Mouse (Mus musculus): Measurements from ENCODE around the gene Eef2k. TPM values are rescaled to one million over a fixed set of nuclear protein-coding genes. Genes with fewer than 3 reads are reported as not detected.
"Not testable (repeated sequence)": the region's sequence is repeated elsewhere in the genome, so short reads cannot be mapped to it uniquely, and the experiment has no call there.

The Eef2k gene
- total RNA-seq, 2 experiments from 2014 or later: 11.1 to 26.1 TPM

DNA sequence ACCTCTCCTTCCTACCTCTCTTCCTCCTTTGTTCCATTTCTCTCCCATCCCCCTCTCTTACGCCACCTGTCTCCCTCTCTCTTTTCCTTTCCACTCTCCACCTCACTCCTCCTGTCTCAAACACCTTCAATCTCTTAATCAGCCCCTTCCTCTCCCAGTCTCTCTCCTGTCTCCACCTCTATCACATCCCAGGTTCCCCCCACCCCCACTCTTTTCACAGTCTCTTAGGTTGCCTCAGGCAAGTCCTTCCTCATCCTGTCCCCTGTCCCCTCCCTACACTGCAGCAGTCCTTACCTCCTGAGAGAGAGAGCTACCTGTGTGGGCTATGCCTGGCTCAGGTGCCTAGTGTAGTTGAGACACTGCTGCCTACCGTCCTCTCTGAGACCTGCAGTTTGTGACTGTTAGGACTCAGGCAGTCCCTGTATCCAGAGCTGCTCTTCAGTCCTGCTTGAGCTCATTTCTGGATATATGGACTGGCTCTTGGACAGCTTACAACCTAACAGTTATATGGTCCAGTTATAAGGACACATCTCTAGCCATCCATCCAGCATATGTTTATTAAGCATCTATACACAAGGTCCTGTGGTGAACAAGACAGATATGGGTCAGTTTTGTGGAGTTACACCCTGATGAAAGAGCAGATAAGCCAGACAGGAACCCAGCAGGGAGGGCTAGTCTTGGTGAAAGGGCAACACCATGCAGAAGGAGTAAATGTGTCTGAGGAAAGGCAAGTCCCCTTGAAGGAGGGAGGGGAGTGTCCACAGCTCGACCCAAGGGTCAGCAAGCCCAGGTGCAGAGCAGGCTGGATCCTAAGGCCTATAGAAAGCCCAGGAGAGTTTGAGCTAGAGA, 33.1 kb downstream of the Eef2k start:
- peak; percentile 48 for ATAC-seq (ENCODE audit: poor library complexity, severe bottlenecking)

- no peak for ATAC-seq (ENCODE audit: poor library complexity, severe bottlenecking)
Observed at GRCm38 (mm10) chr7:120878271-120878670, 35.6 kb downstream of the Eef2k start.

DNA sequence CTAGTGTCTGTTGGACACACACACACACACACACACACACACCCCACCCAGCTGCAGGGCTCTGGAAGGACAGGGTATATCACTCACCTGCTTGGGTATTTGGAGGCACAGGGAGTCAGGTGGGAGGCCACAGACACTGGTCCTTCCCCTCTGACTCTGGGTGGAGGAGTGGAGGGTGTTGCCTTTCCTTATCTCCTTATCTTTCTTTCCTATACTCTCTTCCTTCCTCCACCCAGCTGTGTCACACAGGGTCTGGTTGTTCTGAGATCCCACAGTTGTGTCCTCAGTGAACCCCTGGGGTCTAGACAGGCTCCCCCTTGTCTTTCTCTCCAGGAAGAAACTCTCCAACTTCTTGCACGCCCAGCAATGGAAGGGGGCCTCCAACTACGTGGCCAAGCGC, 37.3 kb downstream of the Eef2k start:
- no peak for ATAC-seq (ENCODE audit: poor library complexity, severe bottlenecking)

GRCm38 (mm10) chr7:120880770-120881169, 38.1 kb downstream of the Eef2k start:
- no peak for ATAC-seq (ENCODE audit: poor library complexity, severe bottlenecking)

GRCm38 (mm10) chr7:120881451-120881850, 38.8 kb downstream of the Eef2k start:
- ATAC-seq (ENCODE audit: poor library complexity, severe bottlenecking): no peak

DNA sequence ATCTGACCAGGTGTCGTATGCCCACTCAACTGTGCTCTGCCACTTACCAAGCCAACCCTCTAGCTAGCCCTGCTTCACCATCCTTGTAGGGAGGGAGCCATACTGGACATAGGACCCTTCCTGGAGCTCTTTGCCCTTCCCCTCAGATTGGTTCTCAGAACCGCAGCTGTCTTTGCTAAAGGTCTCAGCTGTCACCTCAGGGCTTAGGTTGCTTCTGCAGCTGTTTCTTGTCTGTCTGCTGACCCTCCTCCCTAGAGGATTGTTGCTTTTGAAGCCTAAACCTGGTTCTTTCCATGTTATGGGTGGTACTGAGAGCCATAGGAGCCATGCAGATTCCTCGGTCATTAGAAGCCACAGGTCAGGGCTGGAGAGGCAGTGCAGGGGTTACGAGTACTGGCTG, 40.0 kb downstream of the Eef2k start:
- ATAC-seq (ENCODE audit: poor library complexity, severe bottlenecking): no peak

- ATAC-seq (ENCODE audit: poor library complexity, severe bottlenecking): peak; percentile 65
Observed at GRCm38 (mm10) chr7:120883523-120884290, 41.1 kb downstream of the Eef2k start.

DNA sequence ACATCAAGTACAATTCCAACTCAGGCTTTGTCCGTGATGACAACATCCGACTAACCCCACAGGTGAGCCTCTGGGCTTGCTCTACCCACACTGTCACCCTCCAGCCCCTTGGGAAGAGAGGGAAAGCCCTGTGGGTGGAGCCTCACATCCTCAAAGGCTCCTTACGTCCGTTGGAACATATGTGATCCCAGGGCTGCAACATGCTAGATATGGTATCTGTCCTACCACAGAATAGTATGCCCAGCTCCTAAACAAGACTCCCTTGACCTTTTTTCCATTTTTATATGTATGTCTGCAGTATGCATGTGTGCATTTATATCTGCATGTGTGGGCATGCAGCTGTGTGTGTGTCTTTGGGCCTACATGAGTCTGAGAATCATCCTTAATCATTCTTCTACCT, 42.1 kb downstream of the Eef2k start:
- no peak for ATAC-seq (ENCODE audit: poor library complexity, severe bottlenecking)

DNA sequence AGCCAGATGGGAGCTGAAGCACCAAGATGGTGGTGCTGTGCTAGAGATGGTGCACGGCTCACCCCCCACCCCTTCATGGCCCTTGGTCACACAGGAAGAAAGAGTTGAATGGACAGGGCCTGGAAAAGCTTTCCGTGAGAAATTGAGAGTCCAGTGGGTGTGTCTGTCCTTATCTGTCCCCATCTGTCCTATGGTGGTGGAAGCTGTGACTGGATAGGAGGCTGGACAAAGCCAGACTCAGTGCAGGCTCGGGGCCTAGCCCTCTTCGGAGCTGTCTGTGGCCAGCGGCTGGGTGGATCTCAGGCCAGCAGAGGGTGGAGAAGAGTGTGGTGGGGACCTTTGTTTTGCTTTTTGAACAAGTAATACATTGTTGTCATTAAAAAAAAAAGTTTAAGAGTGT, 50.5 kb downstream of the Eef2k start:
- no peak for ATAC-seq (ENCODE audit: poor library complexity, severe bottlenecking)

GRCm38 (mm10) chr7:120897054-120897453, 54.4 kb downstream of the Eef2k start:
- no peak for ATAC-seq (ENCODE audit: poor library complexity, severe bottlenecking)

GRCm38 (mm10) chr7:120897711-120898335, 55.2 kb downstream of the Eef2k start:
- ATAC-seq (ENCODE audit: poor library complexity, severe bottlenecking): no peak

DNA sequence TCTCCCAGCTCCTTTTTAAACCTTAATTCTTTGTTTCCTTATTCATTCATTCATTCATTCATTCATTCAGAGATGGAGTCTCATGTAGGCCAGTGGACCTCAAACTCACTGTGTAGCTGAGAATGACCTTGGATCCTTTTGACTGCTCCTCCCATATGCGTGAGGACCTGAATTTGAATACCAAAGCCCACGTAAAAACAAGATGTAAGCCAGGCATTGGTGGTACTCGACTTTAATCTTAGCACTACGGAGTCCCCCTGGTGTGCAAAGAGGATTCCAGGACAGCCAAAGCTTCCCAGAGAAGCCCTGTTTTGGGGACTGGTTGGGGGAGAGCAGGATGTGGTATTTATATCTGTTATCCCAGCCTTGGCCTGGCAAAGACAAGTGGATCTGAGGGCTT, 57.6 kb downstream of the Eef2k start:
- ATAC-seq (ENCODE audit: poor library complexity, severe bottlenecking): no peak

- peak; percentile 90 for ATAC-seq (ENCODE audit: poor library complexity, severe bottlenecking)
Observed at GRCm38 (mm10) chr7:120901701-120902100, 59.1 kb downstream of the Eef2k start.

DNA sequence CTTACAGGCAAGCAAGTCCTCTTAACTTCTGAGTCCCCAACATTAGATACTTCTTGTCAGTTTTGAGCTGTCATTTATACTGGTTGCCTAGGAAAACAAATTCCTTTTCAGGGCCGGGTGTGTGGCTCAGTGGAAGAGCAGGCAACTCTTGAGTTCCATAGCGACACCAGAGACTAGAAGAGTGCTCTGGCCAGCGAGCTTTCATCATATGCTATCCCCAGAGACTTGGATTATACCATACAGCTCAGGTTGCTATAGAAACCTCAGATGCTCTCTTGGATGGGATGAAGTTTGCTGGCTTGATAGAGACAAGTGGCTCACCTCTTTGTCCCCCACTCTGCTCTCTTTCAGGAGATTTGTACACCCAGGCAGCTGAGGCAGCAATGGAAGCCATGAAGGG, 60.3 kb downstream of the Eef2k start:
- ATAC-seq (ENCODE audit: poor library complexity, severe bottlenecking): no peak

- ATAC-seq (ENCODE audit: poor library complexity, severe bottlenecking): not testable (repeated sequence)
Observed at GRCm38 (mm10) chr7:120910172-120910571, 67.5 kb downstream of the Eef2k start.

DNA sequence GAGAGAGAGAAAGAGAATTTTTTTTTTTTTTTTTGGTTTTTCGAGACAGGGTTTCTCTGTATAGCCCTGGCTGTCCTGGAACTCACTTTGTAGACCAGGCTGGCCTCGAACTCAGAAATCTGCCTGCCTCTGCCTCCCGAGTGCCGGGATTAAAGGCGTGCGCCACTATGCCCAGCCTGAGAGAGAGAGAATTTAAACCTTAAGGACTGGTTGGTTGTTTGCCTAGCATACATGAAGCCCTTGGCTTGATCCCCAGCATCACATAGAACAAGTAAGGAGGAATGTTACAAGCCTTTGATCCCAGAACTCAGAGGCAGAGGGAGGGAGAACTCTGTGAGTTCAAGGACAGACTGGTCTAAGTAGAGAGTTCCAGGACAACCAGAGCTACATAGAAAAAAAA, 68.6 kb downstream of the Eef2k start:
- ATAC-seq (ENCODE audit: poor library complexity, severe bottlenecking): not testable (repeated sequence)

GRCm38 (mm10) chr7:120913332-120913731, 70.7 kb downstream of the Eef2k start:
- ATAC-seq (ENCODE audit: poor library complexity, severe bottlenecking): no peak

- ATAC-seq (ENCODE audit: poor library complexity, severe bottlenecking): no peak
Observed at GRCm38 (mm10) chr7:120916262-120916875, 73.7 kb downstream of the Eef2k start.

- no peak for ATAC-seq (ENCODE audit: poor library complexity, severe bottlenecking)
Observed at GRCm38 (mm10) chr7:120917279-120917591, 74.6 kb downstream of the Eef2k start.

DNA sequence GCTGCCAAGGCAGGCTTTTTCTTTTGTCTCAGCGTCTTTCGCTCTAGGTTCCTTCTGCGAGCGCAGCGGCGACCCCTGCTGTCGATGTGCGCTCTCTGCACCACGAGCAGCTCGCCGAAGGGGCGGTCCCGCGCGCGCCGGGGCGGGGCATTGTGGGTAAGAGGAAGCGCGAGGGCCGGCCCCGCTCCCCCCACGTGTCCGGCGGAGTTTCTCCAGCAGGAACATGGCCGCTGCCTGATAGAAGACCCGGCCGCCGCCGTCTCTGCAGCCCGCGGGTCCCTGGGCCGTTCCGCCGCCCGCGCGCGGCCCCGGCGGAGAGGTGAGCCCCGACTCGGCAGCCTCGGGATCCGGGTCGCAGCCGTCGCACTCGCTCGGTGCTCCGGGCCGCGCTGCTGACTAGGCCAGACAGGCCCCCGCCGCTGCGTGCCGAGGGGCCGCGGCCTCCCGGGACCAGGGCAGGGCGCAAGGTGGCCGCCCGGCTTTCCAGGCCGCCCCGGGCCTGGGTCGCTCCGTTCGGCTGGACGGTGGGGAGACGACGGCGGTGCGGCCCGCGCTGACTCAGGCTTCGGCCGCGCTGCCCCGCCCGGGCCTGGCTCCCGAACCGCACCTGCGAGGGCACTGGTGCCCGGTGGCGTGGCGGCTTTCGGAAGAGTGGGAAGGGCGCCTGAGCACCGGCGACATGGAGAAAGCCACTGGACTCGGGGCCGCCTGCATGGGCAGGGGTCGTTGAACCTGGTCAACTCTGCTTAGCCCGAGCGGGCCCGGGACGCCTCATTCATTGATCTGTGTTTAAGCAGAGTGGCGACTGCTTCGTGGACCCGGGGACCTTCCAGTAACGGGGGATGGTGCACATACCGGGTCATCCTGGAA, 75.2 kb downstream of the Eef2k start, which contains the start of gene Polr3e:
TSS of gene Polr3e (plus strand) at position 153 of the 870 bp plus-strand sequence.
- ATAC-seq (ENCODE audit: poor library complexity, severe bottlenecking): peak; percentile 94

All from megakaryocyte, adult 5-6 weeks (primary cell).